Mouse (Mus musculus): ENCODE results near the gene Gm21292. TPM values are rescaled to one million over a fixed set of nuclear protein-coding genes. Genes with fewer than 3 reads are reported as not detected.
"Not testable (repeated sequence)": the region's sequence is repeated elsewhere in the genome, so short reads cannot be mapped to it uniquely, and the experiment has no call there.

Gene Gm21292
- polyA plus RNA-seq (2015; fragmentation: Nextera tagmentation; extraction: Ambion mirVana) = not detected in 2 replicates

GRCm38 (mm10) chrY:9133824-9134223 lies at the start of gene Gm21292:
Gene Gm21292 (minus strand): TSS chrY:9133924.
- not testable (repeated sequence) for H3K27me3 ChIP-seq (replicated peaks; ENCODE audit: control insufficient read depth, insufficient read depth, low read length); H3K4me3 ChIP-seq (ENCODE audit: low read depth, low read length); H3K36me3 ChIP-seq (ENCODE audit: control insufficient read depth, insufficient read depth); ATAC-seq; H3K27ac ChIP-seq (ENCODE audit: low read depth, low read length); H3K9me3 ChIP-seq (ENCODE audit: control insufficient read depth); H3K4me1 ChIP-seq (replicated peaks; ENCODE audit: control insufficient read depth, insufficient read depth, low read length); H3K9ac ChIP-seq (ENCODE audit: low read depth, low read length); H3K4me2 ChIP-seq (replicated peaks; ENCODE audit: low read depth)
- no CpG with 5 or more reads among the region's 2 CpGs for WGBS

Other genes with a start within 250 kb of the Gm21292 start
- gene Gm21721, start 68.3 kb upstream of the Gm21292 start, polyA plus RNA-seq (2015; fragmentation: Nextera tagmentation; extraction: Ambion mirVana) = not detected in 2 replicates
- gene Gm21812, start 213.3 kb upstream of the Gm21292 start, polyA plus RNA-seq (2015; fragmentation: Nextera tagmentation; extraction: Ambion mirVana) = not detected in 2 replicates

Data from intestine, postnatal 0 days (tissue).